Mouse (Mus musculus): ENCODE measurements around the gene Copz1.

DNA sequence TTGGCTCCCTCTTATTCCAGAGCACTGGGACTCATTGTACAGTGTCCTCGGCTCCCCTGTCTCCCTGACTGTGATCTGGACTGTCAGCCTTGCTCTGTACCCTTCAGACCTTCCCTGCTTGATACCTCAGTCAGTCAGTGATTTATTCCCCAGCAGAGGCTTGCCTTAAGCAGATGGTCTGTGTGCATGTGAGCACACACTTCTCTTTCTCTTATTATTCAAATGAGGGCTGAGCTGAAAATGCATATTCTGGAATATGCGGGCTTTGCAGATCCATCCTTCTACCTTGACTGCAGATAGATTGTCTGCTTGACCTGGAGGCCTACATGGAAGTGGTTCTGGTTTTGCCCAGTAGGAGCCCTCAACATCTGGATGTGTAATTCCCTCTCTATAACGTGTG, 25.5 kb downstream of the Copz1 start:
- TF ChIP-seq CTCF (IDR thresholded peaks at IDR 0.05) (no peak), EP300 (IDR thresholded peaks at IDR 0.05) (no peak)

Measured in lung, postnatal 0 days (tissue).